Mouse (Mus musculus) hindbrain, embryonic 16.5 days (tissue): ENCODE data around the gene Mylk. TPM values are rescaled to one million over a fixed set of nuclear protein-coding genes. Genes with fewer than 3 reads are reported as not detected.

Experiments
- ATAC-seq: fragments of 200-750 bp; cut with Nextera tagmentation; 2 replicates; pipeline ENCODE4 v1.8.0; 2017; ENCODE audit warnings: moderate TSS enrichment, moderate library complexity
- H3K27ac ChIP-seq: fragments of 300-500 bp; sonication (generic); 2 replicates; pipeline ENCODE4 v1.5.1; 2014; ENCODE audit warnings: low read depth, mild to moderate bottlenecking, control low read depth, low read length, moderate library complexity
- H3K27me3 ChIP-seq: fragments of 300-500 bp; sonication (generic); replicated peaks from 2 replicates; pipeline ENCODE4 v1.6.1; 2014; ENCODE audit warnings: low read length; ENCODE audit not compliant: control insufficient read depth, insufficient read depth
- H3K36me3 ChIP-seq: fragments of 300-500 bp; sonication (generic); 2 replicates; pipeline ENCODE4 v1.6.1; 2014; ENCODE audit warnings: mild to moderate bottlenecking, low read length, moderate library complexity, mixed read lengths; ENCODE audit not compliant: control insufficient read depth, insufficient read depth
- H3K4me1 ChIP-seq: fragments of 300-500 bp; sonication (generic); 2 replicates; pipeline ENCODE4 v1.6.1; 2014; ENCODE audit warnings: low read depth, low read length; ENCODE audit not compliant: control insufficient read depth, insufficient read depth
- H3K4me2 ChIP-seq: fragments of 300-500 bp; sonication (generic); 2 replicates; pipeline ENCODE4 v1.6.1; 2014; ENCODE audit warnings: mild to moderate bottlenecking, low read length, control low read depth, moderate library complexity
- H3K4me3 ChIP-seq: fragments of 300-500 bp; sonication (generic); 2 replicates; pipeline ENCODE4 v1.5.1; 2014; ENCODE audit warnings: mild to moderate bottlenecking, low read length, control low read depth, moderate library complexity
- H3K9ac ChIP-seq: fragments of 300-500 bp; sonication (generic); 2 replicates; pipeline ENCODE4 v1.6.1; 2014; ENCODE audit warnings: low read depth, mild to moderate bottlenecking, control low read depth, low read length, moderate library complexity
- H3K9me3 ChIP-seq: fragments of 300-500 bp; sonication (generic); 2 replicates; pipeline ENCODE4 v1.6.1; 2014; ENCODE audit warnings: mild to moderate bottlenecking, low read length, moderate library complexity; ENCODE audit not compliant: control insufficient read depth
- WGBS: fragments of 180-500 bp; shearing (Covaris S2); extraction: QIAGEN DNeasy Blood & Tissue Kit; methylation state at CpG from one replicate; pipeline ENCODE4 v1.1.7; 2014; 5-methylcytosine and 5-hydroxymethylcytosine counted together
- polyA plus RNA-seq: library from polyadenylated mRNA; unstranded; fragments of >200 nt; fragmentation: Nextera tagmentation; extraction: Ambion mirVana; gene quantifications from 2 replicates; pipeline ENCODE4 v1.2.1, GENCODE M21; 2015

The Mylk gene
- polyA plus RNA-seq, 1 experiment from 2014 or later, result 4.6 TPM

DNA sequence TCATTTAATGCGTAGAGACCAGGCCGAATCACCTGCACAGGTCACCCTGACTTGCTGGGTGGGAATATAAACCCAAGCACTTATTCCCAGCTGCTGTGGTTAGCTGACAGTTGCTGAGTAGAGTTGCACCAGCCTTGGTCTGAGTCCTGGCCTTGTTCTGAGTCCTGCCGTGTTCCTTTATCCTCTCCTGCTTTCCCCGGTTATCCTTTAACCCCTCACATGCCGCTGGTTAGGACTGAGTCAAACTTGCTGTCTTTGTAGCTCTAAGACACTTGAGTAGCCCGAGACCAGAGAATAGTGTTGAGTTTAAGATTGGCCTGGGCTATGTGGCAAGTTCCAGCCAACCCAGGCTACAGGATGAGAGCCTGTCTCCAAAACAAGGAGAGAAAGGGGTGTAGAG is 189.5 kb downstream of the Mylk start:
- Histone ChIP-seq H3K36me3 (no peaks in the 10 kb centered on the region), H3K4me3 (no peak overlapping the region), H3K9me3 (no peaks in the 10 kb centered on the region), H3K4me2 (no peak overlapping the region), H3K4me1 (no peaks in the 10 kb centered on the region), H3K9ac (no peak overlapping the region), H3K27ac (no peak overlapping the region), H3K27me3 (no peaks in the 10 kb centered on the region)
- 44% methylated on average over 6 of the region's 6 CpGs for WGBS
- ATAC-seq, result no peak

GRCm38 (mm10) chr16:34935514-34936338 is 190.7 kb downstream of the Mylk start:
- Histone ChIP-seq H3K27me3 (no peaks in the 10 kb centered on the region), H3K36me3 (no peaks in the 10 kb centered on the region), H3K9ac (no peak overlapping the region), H3K27ac (no peak overlapping the region), H3K4me2 (no peak overlapping the region), H3K9me3 (no peaks in the 10 kb centered on the region), H3K4me3 (no peak overlapping the region), H3K4me1 (no peaks in the 10 kb centered on the region)
- ATAC-seq, result no peak
- 58% methylated on average over 9 of the region's 9 CpGs for WGBS

GRCm38 (mm10) chr16:34936339-34936810 is 191.4 kb downstream of the Mylk start:
- Histone ChIP-seq H3K4me1 (no peaks in the 10 kb centered on the region), H3K27me3 (no peaks in the 10 kb centered on the region), H3K36me3 (no peaks in the 10 kb centered on the region), H3K9me3 (no peaks in the 10 kb centered on the region), H3K27ac (no peak overlapping the region), H3K9ac (no peak overlapping the region), H3K4me2 (no peak overlapping the region), H3K4me3 (no peak overlapping the region)
- no peak for ATAC-seq
- 67% methylated on average over 9 of the region's 9 CpGs for WGBS

- Histone ChIP-seq H3K4me2 (no peak overlapping the region), H3K27ac (no peak overlapping the region), H3K27me3 (no peaks in the 10 kb centered on the region), H3K4me1 (no peaks in the 10 kb centered on the region), H3K9me3 (no peaks in the 10 kb centered on the region), H3K4me3 (no peak overlapping the region), H3K9ac (no peak overlapping the region), H3K36me3 (no peaks in the 10 kb centered on the region)
- WGBS, result 57% methylated on average over 4 of the region's 4 CpGs
- no peak for ATAC-seq
Measured at GRCm38 (mm10) chr16:34937611-34938010, 192.6 kb downstream of the Mylk start.

- H3K27me3 ChIP-seq, result no peaks in the 10 kb centered on the region
- H3K9ac ChIP-seq, result no peak overlapping the region
- no peaks in the 10 kb centered on the region for H3K4me1 ChIP-seq
- H3K9me3 ChIP-seq, result no peaks in the 10 kb centered on the region
- no peak overlapping the region for H3K4me3 ChIP-seq
- no peak for ATAC-seq
- H3K4me2 ChIP-seq, result no peak overlapping the region
- no peaks in the 10 kb centered on the region for H3K36me3 ChIP-seq
- 83% methylated on average over 2 of the region's 2 CpGs for WGBS
- H3K27ac ChIP-seq, result no peak overlapping the region
Measured at GRCm38 (mm10) chr16:34938248-34938647, 193.2 kb downstream of the Mylk start.

GRCm38 (mm10) chr16:34939951-34940350 is 194.9 kb downstream of the Mylk start:
- Histone ChIP-seq H3K4me1 (no peaks in the 10 kb centered on the region), H3K4me2 (no peak overlapping the region), H3K27me3 (no peaks in the 10 kb centered on the region), H3K4me3 (no peak overlapping the region), H3K9ac (no peak overlapping the region), H3K36me3 (no peaks in the 10 kb centered on the region), H3K9me3 (no peaks in the 10 kb centered on the region), H3K27ac (no peak overlapping the region)
- 79% methylated on average over 5 of the region's 5 CpGs for WGBS
- no peak for ATAC-seq

DNA sequence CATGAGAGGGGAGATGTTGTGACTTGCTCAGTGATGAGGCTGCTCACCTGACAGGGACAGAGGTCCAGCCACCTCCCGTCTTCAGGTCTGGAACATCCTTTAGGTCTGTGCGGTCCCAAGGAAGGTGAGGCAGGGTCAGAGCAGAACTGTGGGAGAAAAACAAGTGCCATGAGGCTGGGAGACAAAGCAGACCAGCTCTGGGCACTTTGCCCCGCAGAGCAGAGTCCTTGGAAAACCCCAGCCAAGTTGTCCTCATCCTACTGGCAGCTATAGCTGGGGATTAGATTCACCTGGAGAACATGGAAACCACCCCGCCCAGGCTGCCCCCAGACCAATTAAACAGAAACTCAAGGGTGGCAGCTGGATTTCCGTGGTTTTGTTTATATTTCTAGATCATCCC is 195.4 kb downstream of the Mylk start:
- Histone ChIP-seq H3K4me2 (no peak overlapping the region), H3K9me3 (no peaks in the 10 kb centered on the region), H3K4me1 (no peaks in the 10 kb centered on the region), H3K36me3 (no peaks in the 10 kb centered on the region), H3K9ac (no peak overlapping the region), H3K4me3 (no peak overlapping the region), H3K27ac (no peak overlapping the region), H3K27me3 (no peaks in the 10 kb centered on the region)
- no peak for ATAC-seq
- 74% methylated on average over 5 of the region's 5 CpGs for WGBS

GRCm38 (mm10) chr16:34941915-34942314 is 196.9 kb downstream of the Mylk start:
- H3K36me3 ChIP-seq, result no peaks in the 10 kb centered on the region
- H3K9ac ChIP-seq, result no peak overlapping the region
- H3K9me3 ChIP-seq, result no peaks in the 10 kb centered on the region
- H3K27ac ChIP-seq, result no peak overlapping the region
- no peaks in the 10 kb centered on the region for H3K4me1 ChIP-seq
- H3K4me3 ChIP-seq, result no peak overlapping the region
- H3K4me2 ChIP-seq, result no peak overlapping the region
- 60% methylated on average over 3 of the region's 3 CpGs for WGBS
- ATAC-seq, result no peak
- H3K27me3 ChIP-seq, result no peaks in the 10 kb centered on the region

DNA sequence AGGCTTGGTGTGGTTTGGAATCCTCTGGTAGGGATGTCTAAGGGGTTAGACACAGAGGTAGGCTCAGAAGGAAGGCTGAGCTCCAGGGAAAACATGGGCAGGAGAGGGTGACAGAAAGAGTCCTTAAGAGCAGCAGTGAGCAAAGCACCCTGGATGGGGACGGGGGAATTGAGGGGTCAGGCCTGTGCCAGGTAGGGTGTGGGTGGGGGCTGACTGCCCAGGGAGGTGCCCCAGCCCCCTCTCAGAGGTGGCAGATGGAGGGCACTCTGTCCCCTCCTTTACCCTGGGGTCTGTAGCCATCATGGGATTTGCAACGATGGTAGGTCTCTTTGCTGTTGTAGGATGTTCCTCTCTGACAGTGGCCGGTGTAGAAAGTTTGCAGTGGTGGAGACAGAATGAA is 201.3 kb downstream of the Mylk start:
- Histone ChIP-seq H3K4me1 (no peaks in the 10 kb centered on the region), H3K9me3 (no peaks in the 10 kb centered on the region), H3K4me2 (no peak overlapping the region), H3K9ac (no peak overlapping the region), H3K36me3 (no peaks in the 10 kb centered on the region), H3K27ac (no peak overlapping the region), H3K4me3 (no peak overlapping the region), H3K27me3 (no peaks in the 10 kb centered on the region)
- WGBS, result 95% methylated on average over 3 of the region's 3 CpGs
- ATAC-seq, result no peak
